Mouse (Mus musculus): ENCODE data around the gene Map3k1. TPM values are rescaled to one million over a fixed set of nuclear protein-coding genes. Genes with fewer than 3 reads are reported as not detected.

The Map3k1 gene
- polyA plus RNA-seq, 2 experiments, result 5.9 to 13.3 TPM

GRCm38 (mm10) chr13:111807596-111808386 is 1.0 kb downstream of the Map3k1 start:
- H3K4me3 ChIP-seq (ENCODE audit: insufficient read depth in 1 of 2, low read depth in 2 of 2, low read length in 2 of 2), result peak overlapping the region; percentile 86 to 96
- WGBS (ENCODE audit: insufficient replicate concordance), result under 1% methylated on average over 66 of the region's 79 CpGs
- DNase-seq (ENCODE audit: low read depth in 3 of 3, low spot score in 3 of 3), result peak in 1 of 3 experiments; percentile 49

DNA sequence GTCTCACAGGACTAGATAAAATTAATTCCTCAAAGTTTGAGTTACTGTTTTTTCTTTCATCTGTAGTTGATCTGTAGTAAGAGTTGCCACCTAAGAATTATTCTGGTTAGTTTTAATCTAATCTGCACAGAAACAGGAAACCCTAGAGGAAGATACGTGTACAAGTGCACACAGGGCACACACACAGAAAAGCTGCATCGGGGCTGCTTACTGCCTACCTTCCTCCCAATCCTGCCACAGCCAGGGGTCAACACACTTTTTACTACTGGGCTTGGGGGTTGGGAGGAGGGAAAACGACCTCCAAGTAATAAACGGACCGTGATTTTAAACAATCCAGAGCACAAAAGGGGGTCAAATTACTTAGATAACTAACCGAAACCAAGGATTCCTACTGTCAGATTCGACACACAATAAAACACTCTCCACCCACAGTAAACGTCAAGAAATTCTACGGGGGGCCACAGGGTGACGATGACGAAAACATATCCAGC is 1.6 kb downstream of the Map3k1 start:
- Histone ChIP-seq H3K9ac (replicated peaks) (peak overlapping the region; percentile 94), H3K36me3 (replicated peaks; ENCODE audit: control insufficient read depth, insufficient read depth, low read depth) (no peaks in the 10 kb centered on the region), H3K4me1 (replicated peaks; ENCODE audit: control insufficient read depth in 2 of 2, insufficient read depth in 2 of 2, low read length in 1 of 2) (peaks cover 23 to 33% of the 10 kb centered on the region in 2 experiments), H3K4me3 (ENCODE audit: insufficient read depth in 1 of 2, low read depth in 2 of 2, low read length in 2 of 2) (peak overlapping the region; percentile 86 to 96), H3K27ac (peak overlapping the region; percentile 82), H3K27me3 (ENCODE audit: control insufficient read depth, insufficient read depth, low read length) (peaks cover 8% of the 10 kb centered on the region; the same call in 1 of the 2 replicates), H3K4me2 (ENCODE audit: low read depth) (peak overlapping the region; percentile 72), H3K9me3 (ENCODE audit: control insufficient read depth, low read length) (no peaks in the 10 kb centered on the region)
- TF ChIP-seq CTCF (IDR thresholded peaks at IDR 0.05; ENCODE audit: low read depth) (no peak), EP300 (IDR thresholded peaks at IDR 0.05; ENCODE audit: low read depth) (peak; percentile 48; the same call in 1 of the 2 replicates)
- WGBS (ENCODE audit: insufficient replicate concordance), result under 1% methylated on average over 11 of the region's 11 CpGs
- ATAC-seq (ENCODE audit: insufficient read depth), result no peak
- no peak for DNase-seq (ENCODE audit: low read depth in 3 of 3, low spot score in 3 of 3)

More at GRCm38 (mm10) chr13:111807596-111808386, 1.0 kb downstream of the Map3k1 start:
- Histone ChIP-seq H3K27ac (peak overlapping the region; percentile 82), H3K4me2 (ENCODE audit: low read depth) (peak overlapping the region; percentile 72), H3K9ac (replicated peaks) (peak overlapping the region; percentile 94), H3K9me3 (ENCODE audit: control insufficient read depth, low read length) (no peaks in the 10 kb centered on the region), H3K4me1 (replicated peaks; ENCODE audit: control insufficient read depth in 2 of 2, insufficient read depth in 2 of 2, low read length in 1 of 2) (peaks cover 23 to 31% of the 10 kb centered on the region in 2 experiments), H3K27me3 (ENCODE audit: control insufficient read depth, insufficient read depth, low read length) (peaks cover 8% of the 10 kb centered on the region; the same call in 1 of the 2 replicates), H3K36me3 (replicated peaks; ENCODE audit: control insufficient read depth, insufficient read depth, low read depth) (no peaks in the 10 kb centered on the region)
- TF ChIP-seq EP300 (IDR thresholded peaks at IDR 0.05; ENCODE audit: low read depth) (no peak), CTCF (IDR thresholded peaks at IDR 0.05; ENCODE audit: low read depth) (no peak)
- ATAC-seq (ENCODE audit: insufficient read depth), result peak; percentile 22; the same call in 1 of the 2 replicates

GRCm38 (mm10) chr13:111805738-111806722 is 2.8 kb downstream of the Map3k1 start:
- Histone ChIP-seq H3K9me3 (ENCODE audit: control insufficient read depth, low read length) (no peaks in the 10 kb centered on the region), H3K27ac (no peak overlapping the region), H3K4me1 (replicated peaks; ENCODE audit: control insufficient read depth in 2 of 2, insufficient read depth in 2 of 2, low read length in 1 of 2) (peaks cover 23 to 35% of the 10 kb centered on the region in 2 experiments), H3K9ac (replicated peaks) (0 out of 2 replicates have a peak overlapping the region, but pooled peaks have one; percentile 15), H3K27me3 (ENCODE audit: control insufficient read depth, insufficient read depth, low read length) (peaks cover 5% of the 10 kb centered on the region; the same call in 1 of the 2 replicates), H3K4me3 (ENCODE audit: insufficient read depth in 1 of 2, low read depth in 2 of 2, low read length in 2 of 2) (peak overlapping the region in 1 of 2 experiments; percentile 96; a peak in 2 of 4 replicates), H3K4me2 (ENCODE audit: low read depth) (peak overlapping the region; percentile 72), H3K36me3 (replicated peaks; ENCODE audit: control insufficient read depth, insufficient read depth, low read depth) (no peaks in the 10 kb centered on the region)
- TF ChIP-seq CTCF (IDR thresholded peaks at IDR 0.05; ENCODE audit: low read depth) (no peak), EP300 (IDR thresholded peaks at IDR 0.05; ENCODE audit: low read depth) (no peak)
- WGBS (ENCODE audit: insufficient replicate concordance), result 26% methylated on average over 15 of the region's 15 CpGs
- ATAC-seq (ENCODE audit: insufficient read depth), result no peak
- no peak for DNase-seq (ENCODE audit: low read depth in 3 of 3, low spot score in 3 of 3)

DNA sequence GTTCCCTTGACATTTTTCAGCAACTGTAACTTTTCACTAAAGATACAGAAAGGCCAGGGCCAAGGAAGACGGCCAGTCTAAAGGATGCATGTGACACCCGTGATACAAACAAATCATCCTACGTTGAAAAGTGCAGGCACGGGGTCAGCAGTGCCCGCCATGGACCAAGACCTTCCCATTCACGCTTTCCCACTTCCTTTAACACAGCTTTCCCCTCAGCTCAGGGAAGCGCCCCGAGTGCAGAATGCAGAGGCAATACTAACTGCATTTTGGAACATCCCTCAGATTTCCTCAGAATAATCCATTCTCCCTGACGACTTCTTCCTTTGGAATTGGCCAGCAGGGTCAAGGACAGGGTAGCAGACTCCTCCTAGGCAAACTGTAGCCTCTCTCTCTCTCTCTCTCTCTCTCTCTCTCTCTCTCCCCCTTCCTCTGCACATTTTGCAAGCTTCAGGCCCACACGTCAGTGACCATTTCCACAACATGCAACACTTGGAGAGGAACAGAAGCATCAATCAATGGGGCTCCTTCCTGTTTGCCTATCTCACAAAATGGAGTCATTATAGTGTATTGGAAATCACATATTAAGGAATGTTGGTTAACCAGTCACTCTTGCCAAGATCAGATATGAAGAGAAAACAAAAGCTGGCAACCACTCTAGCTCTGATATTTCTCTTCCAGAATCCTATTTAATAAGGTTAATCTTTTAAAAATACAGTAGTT is 3.7 kb downstream of the Map3k1 start:
- H3K4me2 ChIP-seq (ENCODE audit: low read depth), result peak overlapping the region; percentile 72
- H3K27ac ChIP-seq, result no peak overlapping the region
- H3K4me1 ChIP-seq (replicated peaks; ENCODE audit: control insufficient read depth in 2 of 2, insufficient read depth in 2 of 2, low read length in 1 of 2), result peaks cover 23 to 35% of the 10 kb centered on the region in 2 experiments
- DNase-seq (ENCODE audit: low read depth in 3 of 3, low spot score in 3 of 3), result no peak
- H3K36me3 ChIP-seq (replicated peaks; ENCODE audit: control insufficient read depth, insufficient read depth, low read depth), result no peaks in the 10 kb centered on the region
- H3K9me3 ChIP-seq (ENCODE audit: control insufficient read depth, low read length), result no peaks in the 10 kb centered on the region
- H3K9ac ChIP-seq (replicated peaks), result no peak overlapping the region
- H3K4me3 ChIP-seq (ENCODE audit: insufficient read depth in 1 of 2, low read depth in 2 of 2, low read length in 2 of 2), result no peak overlapping the region
- WGBS (ENCODE audit: insufficient replicate concordance), result 44% methylated on average over 10 of the region's 10 CpGs
- no peak for ATAC-seq (ENCODE audit: insufficient read depth)
- TF ChIP-seq CTCF (IDR thresholded peaks at IDR 0.05; ENCODE audit: low read depth), result 0 out of 2 replicates have a peak, but pooled peaks have one; percentile 5
- no peak for TF ChIP-seq EP300 (IDR thresholded peaks at IDR 0.05; ENCODE audit: low read depth)
- no peaks in the 10 kb centered on the region; the same call in 1 of the 2 replicates for H3K27me3 ChIP-seq (ENCODE audit: control insufficient read depth, insufficient read depth, low read length)

Data from liver, embryonic 14.5 days (tissue).